Mouse (Mus musculus): Measurements from ENCODE around the gene Klf1. TPM values are rescaled to one million over a fixed set of nuclear protein-coding genes. Genes with fewer than 3 reads are reported as not detected.
"Not testable (repeated sequence)": the region's sequence is repeated elsewhere in the genome, so short reads cannot be mapped to it uniquely, and the experiment has no call there.

The Klf1 gene
- total RNA-seq, 2 experiments from 2014 or later = not detected

DNA sequence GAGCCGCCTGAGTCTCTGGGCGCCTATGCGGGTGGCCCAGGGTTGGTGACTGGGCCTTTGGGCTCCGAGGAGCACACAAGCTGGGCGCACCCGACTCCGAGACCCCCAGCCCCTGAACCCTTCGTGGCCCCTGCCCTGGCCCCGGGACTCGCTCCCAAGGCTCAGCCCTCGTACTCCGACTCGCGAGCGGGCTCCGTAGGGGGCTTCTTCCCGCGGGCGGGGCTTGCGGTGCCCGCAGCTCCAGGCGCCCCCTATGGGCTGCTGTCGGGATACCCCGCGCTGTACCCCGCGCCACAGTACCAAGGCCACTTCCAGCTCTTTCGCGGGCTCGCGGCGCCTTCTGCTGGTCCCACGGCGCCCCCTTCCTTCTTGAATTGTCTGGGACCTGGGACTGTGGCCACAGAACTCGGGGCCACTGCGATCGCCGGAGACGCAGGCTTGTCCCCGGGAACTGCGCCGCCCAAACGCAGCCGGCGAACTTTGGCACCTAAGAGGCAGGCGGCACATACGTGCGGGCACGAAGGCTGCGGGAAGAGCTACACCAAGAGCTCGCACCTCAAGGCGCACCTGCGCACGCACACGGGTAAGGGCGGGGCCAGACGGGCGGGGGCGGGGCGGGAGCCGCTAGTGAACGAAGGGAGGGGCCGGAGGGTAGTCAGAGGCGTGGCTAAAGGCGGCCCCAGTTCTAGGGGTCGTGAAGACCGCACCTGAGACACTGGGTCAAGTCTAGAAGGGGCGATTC lies 1.4 kb downstream of the Klf1 start:
- intact Hi-C loops (cut with DNase I) = loop anchor here (5.0 kb wide), 1 partner anchor 56 kb away; the partner anchor contains the start of gene Calr
- peak; percentile 93 to 94 for DNase-seq (ENCODE audit: low spot score in 2 of 2)

DNA sequence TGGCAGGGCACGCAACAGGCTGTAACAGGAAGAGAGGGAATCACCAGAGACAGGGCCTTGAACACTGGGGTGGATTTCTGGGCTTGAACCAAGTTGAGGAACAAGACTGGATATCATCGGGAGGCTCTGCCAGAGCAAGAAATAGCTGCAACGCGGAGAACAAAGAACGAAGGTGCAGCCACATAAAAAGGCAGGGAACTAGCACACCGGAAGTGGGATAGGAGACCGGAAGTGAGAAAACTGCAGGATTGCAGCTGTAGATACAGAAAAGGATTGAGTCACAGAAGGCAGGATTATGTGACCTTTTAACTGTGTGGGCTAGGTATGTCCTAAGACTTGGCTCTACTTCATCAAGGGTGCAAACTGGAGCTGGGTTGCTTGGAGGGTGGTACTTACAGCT lies 2.6 kb downstream of the Klf1 start:
- intact Hi-C loops (cut with DNase I) = loop anchor here (5.0 kb wide), 1 partner anchor 57 kb away; the partner anchor contains the start of gene Calr
- DNase-seq (ENCODE audit: low spot score in 2 of 2) = no peak

DNA sequence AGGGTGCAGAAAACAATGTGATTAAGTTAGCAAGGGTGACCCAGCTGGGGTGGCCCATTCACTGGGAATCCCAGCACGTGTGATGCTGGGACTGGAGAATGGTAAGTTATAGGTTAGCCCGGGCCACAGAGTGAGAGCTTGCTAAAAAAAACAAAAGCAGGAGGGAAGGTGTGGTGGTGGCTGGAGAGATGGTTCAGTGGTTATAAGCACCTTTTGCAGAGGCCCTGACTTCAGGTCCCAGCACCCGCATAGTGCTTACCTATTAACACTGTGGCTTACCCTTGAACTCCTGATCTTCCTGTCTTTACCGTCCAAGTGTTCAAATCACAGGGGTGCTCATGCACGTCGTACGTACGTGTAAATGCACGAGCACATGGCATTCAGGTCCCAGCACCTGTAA lies 5.3 kb downstream of the Klf1 start:
- intact Hi-C loops (cut with DNase I) = no loop called here
- no peak for DNase-seq (ENCODE audit: low spot score in 2 of 2)

DNA sequence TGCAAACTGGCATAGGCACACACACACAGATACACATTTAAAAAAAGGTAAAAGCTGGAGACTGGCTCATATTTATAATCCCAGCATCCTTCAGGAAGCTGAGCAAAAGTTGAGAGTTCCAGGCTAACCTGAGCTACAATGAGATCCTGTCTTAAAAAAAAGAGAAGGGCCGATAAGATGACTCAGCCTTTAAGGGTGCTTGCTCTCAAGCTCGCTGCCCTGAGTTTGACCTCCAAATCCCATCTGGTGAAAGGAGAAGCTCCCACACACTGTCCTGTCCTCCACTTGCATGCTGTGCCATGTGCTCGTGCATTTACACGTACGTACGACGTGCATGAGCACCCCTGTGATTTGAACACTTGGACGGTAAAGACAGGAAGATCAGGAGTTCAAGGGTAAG lies 5.8 kb downstream of the Klf1 start:
- no peak for DNase-seq (ENCODE audit: low spot score in 2 of 2)
- intact Hi-C loops (cut with DNase I) = no loop called here

DNA sequence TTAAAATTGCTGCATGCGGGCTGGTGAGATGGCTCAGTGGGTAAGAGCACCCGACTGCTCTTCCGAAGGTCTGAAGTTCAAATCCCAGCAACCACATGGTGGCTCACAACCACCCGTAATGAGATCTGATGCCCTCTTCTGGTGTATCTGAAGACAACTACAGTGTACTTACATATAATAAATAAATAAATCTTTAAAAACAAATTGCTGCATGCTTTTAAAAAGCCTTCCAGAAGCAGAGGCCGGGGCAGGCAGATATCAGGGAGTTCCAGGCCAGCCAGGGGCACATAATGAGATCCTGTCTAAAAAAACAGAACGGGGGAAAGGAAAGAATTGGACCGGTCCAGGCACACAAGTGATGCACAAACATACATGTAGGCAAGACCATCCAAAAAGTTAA lies 6.3 kb downstream of the Klf1 start:
- DNase-seq (ENCODE audit: low spot score in 2 of 2); intact Hi-C loops (cut with DNase I): not testable (repeated sequence)

DNA sequence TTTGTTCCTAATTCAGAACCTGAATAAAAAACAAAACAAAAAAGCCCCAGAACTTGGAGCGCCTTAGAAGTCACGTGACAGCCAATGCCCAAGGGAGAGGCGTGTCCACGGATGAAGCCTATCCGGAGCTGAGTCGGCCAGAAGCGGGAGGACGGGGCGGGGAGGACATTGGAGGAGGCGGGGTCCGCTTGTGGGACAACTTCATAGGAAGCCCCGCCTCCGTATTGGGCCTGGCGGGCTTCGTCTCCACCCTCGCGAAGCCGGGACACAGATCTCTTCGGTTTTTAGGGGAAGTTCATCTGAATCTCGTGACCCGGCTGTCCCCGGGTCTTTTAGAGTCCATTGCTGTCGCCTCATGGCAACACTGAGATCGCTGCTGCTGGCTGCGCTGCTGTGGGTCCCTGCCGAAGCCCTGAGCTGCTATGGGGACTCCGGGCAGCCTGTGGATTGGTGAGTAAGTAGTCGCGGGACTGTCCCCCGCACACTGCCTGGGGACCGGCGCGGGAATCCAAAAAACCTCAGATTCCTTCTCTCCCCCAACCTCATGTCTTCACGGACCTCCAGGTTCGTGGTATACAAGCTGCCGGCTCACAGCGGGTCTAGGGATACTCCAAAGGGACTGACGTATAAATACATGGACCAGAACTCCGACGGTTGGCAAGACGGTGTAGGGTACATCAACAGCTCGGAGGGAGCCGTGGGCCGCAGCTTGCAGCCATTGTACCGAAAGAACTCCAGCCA lies 6.9 kb downstream of the Klf1 start, which contains the start of gene Dnase2a:
TSS of gene Dnase2a (plus strand) at position 140 of the 741 bp plus-strand sequence.
- intact Hi-C loops (cut with DNase I) = no loop called here
- DNase-seq (ENCODE audit: low spot score in 2 of 2) = peak; percentile 85 to 92

DNA sequence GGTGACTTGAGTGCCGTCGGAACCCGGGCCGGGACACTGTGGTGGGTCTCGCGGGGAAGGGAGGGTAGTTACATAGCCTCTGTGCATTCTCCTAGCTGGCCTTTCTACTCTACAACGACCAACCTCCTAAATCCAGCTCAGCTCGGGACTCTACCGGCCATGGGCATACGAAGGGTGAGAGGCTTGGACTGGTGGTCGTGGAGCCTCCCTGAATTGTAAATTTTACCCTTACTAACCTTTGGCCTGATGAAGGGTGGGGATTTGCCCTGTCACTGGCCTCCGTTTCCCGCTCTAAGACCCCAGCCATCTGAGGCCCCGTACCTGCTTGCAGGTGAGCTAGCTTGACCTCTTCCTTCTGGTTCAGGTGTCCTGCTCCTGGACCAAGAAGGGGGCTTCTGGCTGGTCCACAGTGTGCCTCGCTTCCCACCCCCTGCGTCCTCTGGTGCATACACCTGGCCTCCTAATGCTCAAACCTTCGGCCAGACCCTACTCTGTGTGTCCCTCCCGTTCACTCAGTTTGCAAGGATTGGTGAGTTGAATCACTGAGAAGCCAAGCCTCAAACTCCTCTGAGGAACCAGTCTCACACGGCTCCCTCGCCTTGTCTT lies 7.5 kb downstream of the Klf1 start:
- no peak for DNase-seq (ENCODE audit: low spot score in 2 of 2)
- intact Hi-C loops (cut with DNase I) = no loop called here

DNA sequence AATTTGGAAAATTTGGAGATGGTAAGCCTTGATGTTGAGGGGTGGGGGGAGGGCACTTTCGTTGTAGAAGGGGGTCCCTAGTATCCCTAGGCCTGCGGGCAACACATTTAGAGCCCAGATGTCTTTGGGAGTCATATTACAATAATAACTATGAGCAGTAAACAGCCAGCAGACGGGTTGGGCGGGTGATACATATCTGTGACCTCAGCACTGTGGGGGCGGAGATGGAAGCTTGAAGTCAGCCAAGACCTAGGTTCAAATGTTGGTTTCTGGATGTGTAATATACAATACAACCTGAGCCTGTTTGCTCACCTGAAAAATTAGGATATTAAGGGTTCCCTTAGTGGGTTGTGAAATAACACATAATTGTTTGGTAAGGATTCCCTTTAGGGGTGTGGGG lies 8.2 kb downstream of the Klf1 start:
- DNase-seq (ENCODE audit: low spot score in 2 of 2) = no peak
- intact Hi-C loops (cut with DNase I) = no loop called here

DNA sequence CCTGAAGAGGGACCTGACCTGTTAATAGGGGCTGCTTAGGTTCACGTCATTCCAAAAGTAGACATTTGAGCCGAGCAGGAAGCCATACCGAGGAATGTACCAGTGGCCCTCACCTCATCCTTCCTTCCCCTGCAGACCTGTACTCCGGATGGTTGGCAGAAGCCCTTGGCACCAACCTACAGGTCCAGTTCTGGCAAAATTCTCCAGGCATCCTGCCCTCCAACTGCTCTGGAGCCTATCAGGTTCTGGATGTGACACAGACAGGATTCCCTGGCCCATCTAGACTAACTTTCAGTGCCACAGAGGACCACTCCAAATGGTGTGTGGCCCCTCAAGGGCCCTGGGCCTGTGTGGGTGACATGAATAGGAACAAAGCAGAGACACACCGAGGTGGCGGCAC lies 8.8 kb downstream of the Klf1 start:
- intact Hi-C loops (cut with DNase I) = no loop called here

DNA sequence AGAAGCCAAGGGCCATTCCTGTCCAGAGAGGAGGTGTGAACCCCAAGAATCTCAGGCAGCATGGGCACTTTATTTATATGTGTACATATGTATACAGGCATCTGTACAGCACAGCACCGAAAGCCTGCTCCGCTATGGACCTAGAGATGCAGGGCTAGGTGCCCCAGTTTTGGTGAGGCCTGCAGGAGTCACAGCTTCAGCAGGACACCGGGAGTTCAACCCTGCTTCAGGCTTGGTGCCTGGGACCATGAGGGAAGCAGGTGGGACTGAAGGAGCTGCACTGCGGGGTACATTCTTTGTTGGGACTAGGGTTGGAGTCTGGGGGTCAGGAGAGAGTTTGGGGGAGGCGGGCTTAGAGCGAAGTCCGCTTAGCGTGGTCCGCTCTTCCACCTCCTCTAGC lies 10.1 kb downstream of the Klf1 start:
- no peak for DNase-seq (ENCODE audit: low spot score in 2 of 2)
- intact Hi-C loops (cut with DNase I) = no loop called here

More for the DNA sequence above, 8.8 kb downstream of the Klf1 start:
- DNase-seq (ENCODE audit: low spot score in 2 of 2) = no peak

DNA sequence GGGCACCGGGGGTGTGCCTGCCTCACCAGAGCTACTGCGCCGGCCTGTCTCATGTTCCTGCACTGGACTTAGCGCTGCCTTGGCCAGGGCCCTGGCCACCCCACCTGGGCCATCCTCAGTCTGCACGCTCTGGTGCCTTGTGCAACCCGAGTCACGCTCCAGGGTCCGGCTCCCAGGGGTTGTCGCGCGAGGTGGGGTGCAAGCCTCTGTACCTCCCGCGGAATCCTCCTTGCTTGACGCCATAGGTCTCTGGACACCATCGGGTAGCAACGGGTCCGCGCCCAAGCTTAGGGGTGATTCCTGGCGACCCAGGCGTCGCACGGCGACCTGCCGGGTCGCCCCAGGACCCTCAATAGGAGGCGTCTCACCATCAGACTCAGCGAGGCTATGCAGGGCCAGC lies 10.7 kb downstream of the Klf1 start:
- intact Hi-C loops (cut with DNase I) = no loop called here
- no peak for DNase-seq (ENCODE audit: low spot score in 2 of 2)

DNA sequence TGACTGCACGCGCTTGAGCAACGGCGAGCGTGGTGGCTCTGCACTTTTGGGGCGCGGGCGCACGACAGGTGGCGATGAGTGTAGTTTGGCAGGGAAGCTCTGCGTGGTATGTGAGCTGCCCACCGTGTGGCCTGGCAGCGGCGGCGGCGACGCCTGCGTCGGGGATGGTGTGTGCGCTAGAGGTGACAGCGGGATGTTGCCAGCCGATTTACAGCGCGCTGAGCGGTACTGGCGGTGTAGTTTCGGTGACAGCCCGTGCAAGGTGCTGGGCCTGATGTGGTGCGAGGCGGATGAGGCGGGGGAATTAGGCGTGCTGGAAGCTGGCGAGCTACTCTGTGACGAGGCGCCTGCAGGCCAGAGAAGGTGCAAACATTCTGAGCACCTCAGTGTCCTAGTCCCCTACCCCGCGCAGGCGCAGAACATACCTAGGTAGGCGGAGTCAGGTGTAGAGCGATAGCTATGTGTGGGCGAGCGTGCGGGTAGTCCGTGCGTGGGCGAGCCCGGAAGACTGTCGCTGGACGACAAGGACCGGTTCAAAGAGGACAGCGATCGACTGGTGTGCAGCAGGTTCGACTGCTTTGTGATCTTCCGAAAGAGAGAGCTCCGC lies 11.3 kb downstream of the Klf1 start:
- DNase-seq (ENCODE audit: low spot score in 2 of 2) = peak; percentile 46 to 70
- intact Hi-C loops (cut with DNase I) = no loop called here

DNA sequence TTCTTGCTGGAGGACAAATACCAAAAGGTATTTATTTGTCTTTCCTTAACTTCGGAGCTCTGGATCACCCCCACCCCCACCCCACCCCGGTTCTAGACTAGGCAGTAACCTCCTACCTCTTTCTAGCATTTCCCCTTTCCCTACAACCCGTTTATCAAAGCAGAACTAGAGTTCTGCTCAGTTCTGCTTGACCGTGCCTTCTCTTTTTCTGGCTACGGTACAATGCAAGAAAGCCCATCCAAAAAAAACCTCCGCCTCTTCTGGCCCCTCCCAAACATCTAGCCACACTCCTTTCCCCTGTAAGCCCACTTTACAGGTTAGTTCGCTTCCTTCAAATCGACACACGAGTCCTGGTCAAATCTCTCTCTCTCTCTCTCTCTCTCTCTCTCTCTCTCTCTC lies 11.8 kb downstream of the Klf1 start:
- DNase-seq (ENCODE audit: low spot score in 2 of 2) = no peak
- intact Hi-C loops (cut with DNase I) = no loop called here

DNA sequence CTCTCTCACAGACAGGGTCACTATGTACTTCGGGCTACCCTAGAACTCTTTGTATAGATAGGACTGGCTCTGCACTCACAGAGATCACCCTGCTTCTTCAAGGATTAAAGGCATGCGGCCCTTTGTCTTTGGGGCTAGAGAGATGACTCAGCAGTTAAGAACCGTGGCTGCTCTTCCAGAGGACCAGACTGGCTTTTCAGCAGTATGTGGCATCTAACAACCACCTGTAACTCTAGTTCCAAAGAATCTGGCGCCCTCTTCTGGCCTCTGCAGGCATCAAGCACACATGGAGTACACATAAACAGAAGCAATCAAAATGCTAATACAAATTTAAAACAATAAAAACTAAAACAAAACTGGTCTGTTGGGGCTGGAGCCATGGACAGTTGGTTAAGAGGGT lies 12.2 kb downstream of the Klf1 start:
- intact Hi-C loops (cut with DNase I) = no loop called here

DNA sequence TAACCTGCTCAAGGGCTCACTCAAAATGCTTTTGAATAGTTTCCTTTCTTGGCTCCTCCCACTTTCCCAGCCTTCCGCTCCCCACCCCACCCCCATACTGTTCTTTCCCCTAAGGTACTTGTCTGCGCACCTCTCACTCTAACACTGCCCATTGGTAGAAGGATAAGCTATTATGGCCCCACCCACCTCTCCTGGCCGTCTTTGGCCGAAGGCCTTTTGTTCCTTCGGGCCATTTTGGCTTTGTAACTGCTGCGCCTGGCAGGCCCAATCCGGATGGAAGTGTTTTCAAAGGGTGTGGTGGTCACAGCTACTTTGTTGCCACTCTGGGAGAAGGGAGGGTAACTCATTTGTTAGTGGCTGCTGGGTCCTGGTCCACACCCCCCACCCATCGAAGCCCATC lies 13.5 kb downstream of the Klf1 start:
- DNase-seq (ENCODE audit: low spot score in 2 of 2) = no peak
- intact Hi-C loops (cut with DNase I) = no loop called here

More for the DNA sequence above, 12.2 kb downstream of the Klf1 start:
- peak in 1 of 2 experiments; percentile 80 for DNase-seq (ENCODE audit: low spot score in 2 of 2)

DNA sequence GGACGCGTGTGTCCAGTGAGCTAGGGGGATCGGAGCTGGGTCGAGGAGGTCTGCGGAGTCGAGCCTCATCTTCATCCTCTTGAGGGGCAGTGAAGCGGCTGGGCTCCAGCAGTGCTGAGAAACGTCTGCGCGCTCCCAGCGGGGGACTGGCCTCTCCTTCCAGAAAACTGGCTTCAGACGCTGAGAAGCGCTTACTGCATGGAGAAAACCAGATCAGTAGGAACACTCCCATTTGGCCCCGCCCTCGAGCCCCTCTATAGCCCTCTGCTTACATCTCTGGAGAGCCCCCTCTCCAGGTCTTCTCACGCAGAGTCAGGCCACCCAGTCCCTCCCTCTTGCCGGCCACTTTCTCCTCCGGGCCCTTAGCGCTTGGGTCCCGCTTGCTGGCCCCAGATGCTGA lies 16.1 kb downstream of the Klf1 start:
- DNase-seq (ENCODE audit: low spot score in 2 of 2) = no peak
- intact Hi-C loops (cut with DNase I) = no loop called here

DNA sequence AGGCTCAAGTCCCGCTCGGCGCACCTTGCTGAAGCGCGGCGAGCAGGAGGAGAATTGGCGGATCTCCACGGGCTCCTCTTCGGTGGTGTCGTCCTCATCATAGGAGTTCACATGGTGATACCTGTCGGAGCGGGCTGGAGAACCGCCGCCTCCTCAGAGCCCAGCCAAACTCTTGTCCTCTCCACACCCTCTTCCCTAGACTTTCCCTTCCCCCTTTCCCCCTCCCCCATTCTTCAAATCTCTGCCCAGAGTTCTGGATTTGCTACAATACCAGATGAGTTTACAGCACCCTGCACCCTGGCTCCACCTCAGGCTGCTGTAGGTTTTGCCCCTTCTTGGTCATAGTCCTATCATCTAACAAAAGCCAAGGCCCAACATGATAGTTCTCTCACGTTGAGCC lies 16.9 kb downstream of the Klf1 start:
- intact Hi-C loops (cut with DNase I) = no loop called here
- no peak for DNase-seq (ENCODE audit: low spot score in 2 of 2)

DNA sequence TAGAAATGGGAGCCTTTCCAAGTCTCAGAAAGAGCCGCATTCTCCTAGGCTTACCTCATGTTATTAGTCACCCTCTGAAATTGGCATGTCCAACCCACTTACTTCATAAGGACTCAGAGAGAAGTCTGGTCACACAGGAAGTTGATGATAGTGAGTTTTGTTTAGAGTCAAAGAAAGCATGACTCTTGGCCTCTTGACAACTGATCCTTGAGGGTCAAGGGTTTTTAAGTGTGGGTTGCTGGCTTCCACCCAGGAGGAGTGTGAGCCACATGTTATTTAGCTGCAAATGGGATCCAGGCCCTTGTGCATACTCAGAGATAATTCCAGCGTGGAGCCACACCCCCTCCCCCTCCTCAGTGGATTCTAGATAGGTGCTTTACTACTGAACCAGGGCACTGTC lies 19.9 kb downstream of the Klf1 start:
- intact Hi-C loops (cut with DNase I) = no loop called here
- no peak for DNase-seq (ENCODE audit: low spot score in 2 of 2)

DNA sequence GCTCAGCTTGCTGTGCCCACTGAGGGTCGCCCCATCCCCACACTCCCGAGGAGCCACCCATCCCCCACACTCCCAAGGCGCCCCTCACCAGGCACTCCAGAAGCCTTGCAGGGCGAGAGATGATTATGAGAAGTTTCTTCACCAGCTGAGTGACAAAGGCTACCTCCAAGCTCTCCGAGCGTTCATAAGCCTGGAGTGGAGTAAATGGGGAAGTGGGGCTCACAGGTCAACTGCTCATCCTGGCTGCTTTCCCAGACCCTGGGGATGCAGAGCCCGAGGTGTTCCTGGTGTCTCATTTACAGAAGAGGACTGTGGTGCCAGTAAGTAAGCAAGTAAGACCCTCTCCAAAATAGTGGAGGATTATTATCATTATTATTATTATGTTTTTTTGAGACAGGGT lies 23.8 kb downstream of the Klf1 start:
- intact Hi-C loops (cut with DNase I) = no loop called here
- DNase-seq (ENCODE audit: low spot score in 2 of 2) = no peak

DNA sequence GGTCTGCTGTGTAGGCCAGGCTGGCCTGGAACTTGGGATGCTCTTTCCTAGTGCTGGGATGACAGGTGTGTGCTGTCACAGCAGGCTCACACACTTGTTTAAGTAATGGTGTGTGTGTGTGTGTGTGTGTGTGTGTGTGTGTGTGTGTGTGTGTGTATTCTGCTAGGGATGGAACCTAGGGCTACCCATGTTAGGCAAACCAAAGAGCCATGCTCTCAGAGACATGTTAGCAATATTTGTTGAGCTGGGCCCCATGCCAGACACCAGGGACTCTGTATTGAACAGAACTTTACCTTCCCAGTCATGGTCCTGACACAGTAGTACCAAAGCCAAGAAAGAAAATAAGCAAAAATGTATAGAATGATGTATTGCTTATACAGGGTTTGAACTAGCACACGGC lies 25.8 kb downstream of the Klf1 start:
- intact Hi-C loops (cut with DNase I) = no loop called here
- no peak for DNase-seq (ENCODE audit: low spot score in 2 of 2)
